Mouse (Mus musculus) hindbrain, embryonic 15.5 days (tissue): ENCODE data around the gene Klhl29. TPM values are rescaled to one million over a fixed set of nuclear protein-coding genes. Genes with fewer than 3 reads are reported as not detected.

Experiments
- ATAC-seq: fragments of 200-750 bp; cut with Nextera tagmentation; 2 replicates; pipeline ENCODE4 v1.8.0; 2017; ENCODE audit warnings: low read depth, moderate number of reproducible peaks, moderate TSS enrichment; ENCODE audit not compliant: low FRiP score
- H3K27ac ChIP-seq: fragments of 300-500 bp; sonication (generic); replicated peaks from 2 replicates; pipeline ENCODE4 v1.5.1; 2015; ENCODE audit warnings: mild to moderate bottlenecking, inconsistent platforms
- H3K27me3 ChIP-seq: fragments of 300-500 bp; sonication (generic); 2 replicates; pipeline ENCODE4 v1.6.1; 2015; ENCODE audit warnings: control low read depth, inconsistent platforms
- H3K36me3 ChIP-seq: fragments of 300-500 bp; sonication (generic); 2 replicates; pipeline ENCODE4 v1.6.1; 2015; ENCODE audit warnings: control low read depth, inconsistent platforms
- H3K4me1 ChIP-seq: fragments of 300-500 bp; sonication (generic); replicated peaks from 2 replicates; pipeline ENCODE4 v1.6.1; 2015; ENCODE audit warnings: control low read depth, inconsistent platforms
- H3K4me2 ChIP-seq: fragments of 300-500 bp; sonication (generic); 2 replicates; pipeline ENCODE4 v1.6.1; 2015; ENCODE audit warnings: moderate library complexity, mild to moderate bottlenecking, inconsistent platforms
- H3K4me3 ChIP-seq: fragments of 300-500 bp; sonication (generic); 2 replicates; pipeline ENCODE4 v1.5.1; 2015; ENCODE audit warnings: mild to moderate bottlenecking, inconsistent platforms
- H3K9ac ChIP-seq: fragments of 300-500 bp; sonication (generic); 2 replicates; pipeline ENCODE4 v1.6.1; 2015; ENCODE audit warnings: inconsistent platforms
- H3K9me3 ChIP-seq: fragments of 300-500 bp; sonication (generic); 2 replicates; pipeline ENCODE4 v1.6.1; 2016; ENCODE audit warnings: control low read depth, inconsistent platforms
- WGBS: fragments of 180-500 bp; shearing (Covaris S2); methylation state at CpG from one replicate; pipeline ENCODE4 v1.1.7; 2015; 5-methylcytosine and 5-hydroxymethylcytosine counted together
- polyA plus RNA-seq: library from polyadenylated mRNA; unstranded; fragments of >200 nt; fragmentation: Nextera tagmentation; extraction: Ambion mirVana; gene quantifications from 2 replicates; pipeline ENCODE4 v1.2.1, GENCODE M21; 2015

Gene Klhl29
- polyA plus RNA-seq, 1 experiment from 2014 or later, result 4.8 TPM

DNA sequence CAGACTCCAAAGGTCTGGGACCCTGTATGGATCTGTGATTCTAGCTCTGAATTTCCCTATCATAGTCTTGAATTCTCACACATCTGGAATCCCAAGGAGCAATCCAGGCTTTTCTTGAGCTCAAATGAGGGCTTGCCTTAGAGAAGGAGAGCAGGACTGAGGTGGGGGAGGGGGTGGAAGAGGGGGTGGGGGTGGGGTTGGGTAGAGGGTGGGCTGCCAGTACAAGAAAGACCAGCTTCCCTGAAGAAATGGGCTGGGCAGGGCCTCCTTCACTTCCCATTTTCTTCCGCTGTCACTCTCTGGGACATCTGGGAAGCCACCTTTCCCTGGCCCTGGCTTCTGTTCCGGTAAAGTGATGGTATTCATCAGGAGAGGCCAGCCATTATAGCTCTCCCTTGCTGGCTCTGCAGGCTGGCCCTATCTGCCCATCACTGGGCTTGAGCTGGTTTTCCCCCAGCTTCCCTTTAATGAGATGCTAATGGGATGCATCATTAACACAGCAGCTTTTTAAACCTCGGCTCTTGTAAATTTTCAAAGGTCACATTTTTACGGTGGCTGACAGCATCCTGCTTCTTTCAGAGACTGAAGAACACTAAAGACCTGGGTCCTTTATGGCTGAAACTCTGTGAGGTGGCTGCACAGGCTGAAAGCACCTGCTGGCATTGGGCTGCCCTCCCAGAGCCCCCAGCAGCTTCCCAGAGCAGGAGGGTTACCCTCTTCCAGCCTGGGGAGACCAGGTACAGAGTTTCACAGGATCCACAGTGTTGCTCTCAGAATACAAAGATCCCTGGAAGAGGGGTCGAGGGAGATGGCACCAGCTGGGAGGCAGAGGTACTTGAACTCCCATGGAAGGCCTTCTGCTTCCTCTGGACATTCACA is 231.3 kb downstream of the Klhl29 start:
- Histone ChIP-seq H3K4me2 (no peak overlapping the region), H3K27me3 (no peaks in the 10 kb centered on the region), H3K9ac (no peak overlapping the region), H3K27ac (0 out of 2 replicates have a peak overlapping the region, but pooled peaks have one; percentile 40), H3K9me3 (no peaks in the 10 kb centered on the region), H3K4me1 (peaks cover 22% of the 10 kb centered on the region), H3K4me3 (no peak overlapping the region), H3K36me3 (no peaks in the 10 kb centered on the region)
- 0 out of 2 replicates have a peak, but pooled peaks have one; percentile 43 for ATAC-seq
- 16% methylated on average over 5 of the region's 5 CpGs for WGBS

DNA sequence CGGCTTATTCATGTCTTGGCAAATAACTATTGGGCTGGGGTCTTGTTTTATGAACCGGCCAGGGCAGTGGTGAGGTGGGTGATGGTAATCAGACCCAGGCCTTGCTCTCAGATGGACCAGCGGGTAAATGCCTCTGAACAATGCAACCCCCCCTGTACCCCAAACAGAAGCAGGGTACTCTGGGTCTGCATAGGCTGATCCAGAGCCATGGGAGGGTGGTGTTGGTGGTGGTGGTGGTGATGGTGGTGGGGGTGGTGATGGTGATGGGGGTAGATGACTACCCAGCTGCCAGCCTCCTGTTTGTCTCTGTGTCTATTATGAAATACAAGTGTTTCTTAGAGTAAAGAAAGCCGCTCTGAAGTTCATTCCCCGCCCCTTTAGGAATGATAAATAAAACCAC is 232.3 kb downstream of the Klhl29 start:
- ATAC-seq, result 0 out of 2 replicates have a peak, but pooled peaks have one; percentile 28

DNA sequence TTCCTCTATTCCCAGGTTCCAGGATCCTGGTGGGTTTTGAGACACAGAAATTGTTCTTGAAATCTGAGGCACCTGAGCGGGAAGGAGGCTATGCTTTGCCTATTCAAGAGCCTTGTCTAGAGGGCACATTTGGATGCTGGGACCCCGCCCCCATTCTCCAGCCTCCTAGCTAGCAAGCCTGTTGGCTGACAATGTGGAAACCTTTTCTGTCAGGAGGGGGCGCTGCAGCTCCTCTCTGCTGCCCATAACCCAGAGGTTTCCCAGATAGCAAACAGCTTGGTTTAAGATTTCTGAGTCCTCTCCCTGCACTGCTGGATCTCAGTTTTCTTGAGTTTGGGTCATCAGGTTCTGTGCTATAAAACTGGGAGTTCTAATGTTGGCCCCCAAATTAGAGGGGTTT is 232.7 kb downstream of the Klhl29 start:
- Histone ChIP-seq H3K27me3 (no peaks in the 10 kb centered on the region), H3K9ac (no peak overlapping the region), H3K27ac (no peak overlapping the region), H3K36me3 (no peaks in the 10 kb centered on the region; the same call in 1 of the 2 replicates), H3K4me1 (peaks cover 22% of the 10 kb centered on the region), H3K4me2 (no peak overlapping the region), H3K4me3 (no peak overlapping the region), H3K9me3 (no peaks in the 10 kb centered on the region)
- peak; percentile 51; the same call in 1 of the 2 replicates for ATAC-seq
- WGBS, result 9% methylated on average over 3 of the region's 3 CpGs

More for the DNA sequence above, 232.3 kb downstream of the Klhl29 start:
- no peak overlapping the region for H3K4me3 ChIP-seq
- H3K36me3 ChIP-seq, result no peaks in the 10 kb centered on the region; the same call in 1 of the 2 replicates
- H3K9ac ChIP-seq, result no peak overlapping the region
- H3K27ac ChIP-seq, result no peak overlapping the region
- H3K27me3 ChIP-seq, result no peaks in the 10 kb centered on the region
- H3K4me2 ChIP-seq, result no peak overlapping the region
- H3K4me1 ChIP-seq, result peaks cover 22% of the 10 kb centered on the region
- H3K9me3 ChIP-seq, result no peaks in the 10 kb centered on the region
- 71% methylated on average over 5 of the region's 5 CpGs for WGBS

DNA sequence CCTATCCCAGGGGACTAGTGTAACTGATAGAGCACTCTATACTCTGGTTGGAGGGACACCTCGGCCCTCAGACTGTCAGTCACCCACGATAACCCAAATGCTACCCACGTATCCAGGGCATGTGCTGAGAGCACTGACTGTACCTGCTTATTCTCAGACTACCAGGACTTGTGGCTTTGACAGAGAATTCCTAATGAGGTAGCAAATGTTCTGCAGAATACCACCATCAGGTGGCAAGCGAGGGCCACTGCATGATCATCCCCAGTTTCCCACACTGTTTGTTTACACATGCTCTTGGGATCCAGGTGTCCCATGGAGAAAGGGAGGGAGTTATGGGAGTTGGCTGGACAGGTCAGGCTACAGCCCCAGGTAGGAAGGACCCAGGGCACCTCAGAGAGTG is 234.4 kb downstream of the Klhl29 start:
- no peaks in the 10 kb centered on the region for H3K27me3 ChIP-seq
- 69% methylated on average over 4 of the region's 4 CpGs for WGBS

DNA sequence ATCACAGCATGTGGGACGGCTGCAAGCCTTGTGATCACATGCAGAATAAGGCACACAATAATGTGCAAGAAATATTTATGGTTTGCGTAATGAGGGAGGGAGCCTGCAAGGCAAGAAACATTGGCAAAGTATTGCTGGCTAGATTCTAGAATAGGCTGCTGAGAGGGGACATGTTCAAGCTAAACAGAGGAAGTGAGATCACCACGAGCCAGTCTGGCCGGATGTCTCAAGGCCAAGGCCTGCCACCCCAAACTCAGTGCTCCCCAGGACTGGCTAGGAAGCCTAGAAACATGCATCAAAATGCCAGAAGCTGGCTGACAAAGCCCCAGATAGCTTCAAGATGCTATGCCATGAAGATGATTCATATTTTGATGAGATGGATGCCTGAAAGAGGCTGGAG is 236.2 kb downstream of the Klhl29 start:
- Histone ChIP-seq H3K36me3 (no peaks in the 10 kb centered on the region; the same call in 1 of the 2 replicates), H3K9me3 (no peaks in the 10 kb centered on the region), H3K27me3 (no peaks in the 10 kb centered on the region), H3K4me1 (peaks cover 12% of the 10 kb centered on the region), H3K4me2 (no peak overlapping the region), H3K4me3 (no peak overlapping the region), H3K9ac (no peak overlapping the region), H3K27ac (no peak overlapping the region)
- ATAC-seq, result no peak
- 79% methylated on average over 4 of the region's 4 CpGs for WGBS

More for the DNA sequence above, 234.4 kb downstream of the Klhl29 start:
- H3K4me3 ChIP-seq, result no peak overlapping the region
- H3K4me2 ChIP-seq, result no peak overlapping the region
- no peak overlapping the region for H3K9ac ChIP-seq
- H3K36me3 ChIP-seq, result no peaks in the 10 kb centered on the region; the same call in 1 of the 2 replicates
- no peak overlapping the region for H3K27ac ChIP-seq
- H3K9me3 ChIP-seq, result no peaks in the 10 kb centered on the region
- peaks cover 22% of the 10 kb centered on the region for H3K4me1 ChIP-seq
- ATAC-seq, result no peak

DNA sequence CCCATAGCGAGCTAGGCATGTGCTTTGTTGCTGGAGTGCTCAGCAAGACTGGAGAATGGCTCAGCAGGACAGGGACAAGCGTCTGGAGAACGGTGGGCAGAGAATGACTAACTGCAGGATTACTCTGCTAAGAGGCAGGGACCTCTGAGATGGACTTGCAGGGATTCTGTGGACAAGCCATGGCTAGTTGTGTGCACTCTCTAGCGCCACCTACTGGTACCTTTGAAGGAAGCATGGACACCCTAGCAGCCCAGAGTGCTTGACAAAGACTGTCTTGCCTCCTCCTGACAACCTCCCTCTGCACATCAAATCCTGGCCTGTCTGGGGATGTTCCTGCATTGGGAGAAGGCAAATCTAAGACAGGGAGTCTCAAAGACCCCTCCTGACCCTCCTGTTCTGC is 239.2 kb downstream of the Klhl29 start:
- Histone ChIP-seq H3K36me3 (no peaks in the 10 kb centered on the region; the same call in 1 of the 2 replicates), H3K4me3 (no peak overlapping the region), H3K4me2 (no peak overlapping the region), H3K9me3 (no peaks in the 10 kb centered on the region), H3K9ac (no peak overlapping the region), H3K27me3 (no peaks in the 10 kb centered on the region), H3K27ac (no peak overlapping the region), H3K4me1 (no peaks in the 10 kb centered on the region; the same call in 1 of the 2 replicates)
- 23% methylated on average over 4 of the region's 4 CpGs for WGBS
- ATAC-seq, result peak; percentile 55

DNA sequence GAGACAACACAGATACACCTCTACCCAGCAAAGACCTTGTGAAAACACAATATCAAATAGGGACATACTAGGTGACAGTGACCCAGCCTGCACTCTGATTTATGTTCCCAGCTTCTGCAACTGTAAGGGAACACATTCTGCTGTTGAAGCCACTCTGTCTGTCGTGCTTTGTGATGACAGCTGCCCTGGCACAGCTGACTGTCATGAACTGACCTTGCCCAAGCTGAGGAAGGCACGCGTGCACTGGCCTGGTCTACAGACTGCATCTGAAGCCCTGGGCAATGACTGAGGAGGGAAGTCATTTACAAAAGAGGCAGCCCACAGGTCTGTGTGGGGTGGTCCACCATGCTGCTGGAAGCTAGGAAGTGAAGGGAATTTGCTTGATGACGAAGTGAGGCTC is 246.3 kb downstream of the Klhl29 start:
- Histone ChIP-seq H3K9ac (no peak overlapping the region), H3K4me3 (no peak overlapping the region), H3K4me2 (no peak overlapping the region), H3K27me3 (no peaks in the 10 kb centered on the region), H3K27ac (no peak overlapping the region), H3K36me3 (0 out of 2 replicates have a peak, but pooled peaks cover 4% of the 10 kb centered on the region), H3K9me3 (no peaks in the 10 kb centered on the region), H3K4me1 (no peaks in the 10 kb centered on the region)
- 84% methylated on average over 4 of the region's 4 CpGs for whole genome bisulfite sequencing
- no peak for ATAC-seq

DNA sequence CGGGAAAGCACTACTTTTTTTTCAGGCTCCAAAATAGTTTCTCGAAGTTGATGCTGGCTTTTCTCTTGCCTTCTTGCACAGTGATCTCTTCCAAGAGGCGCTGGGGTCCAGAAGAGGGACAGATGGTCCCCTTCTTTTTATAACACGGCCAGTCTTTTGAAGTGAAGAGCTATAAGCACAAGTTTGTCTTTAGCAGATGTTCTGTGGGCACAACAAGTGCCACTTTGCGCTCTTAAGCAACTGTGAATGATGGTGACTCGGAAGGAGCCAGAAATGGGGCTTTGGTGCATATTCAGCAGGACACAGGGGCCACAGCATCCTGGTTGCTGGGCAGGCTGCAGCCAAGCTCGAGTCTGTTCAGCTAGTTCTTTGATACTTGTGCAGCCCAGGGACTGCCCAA is 249.6 kb downstream of the Klhl29 start:
- Histone ChIP-seq H3K9ac (no peak overlapping the region), H3K4me1 (no peaks in the 10 kb centered on the region; the same call in 1 of the 2 replicates), H3K27me3 (no peaks in the 10 kb centered on the region), H3K9me3 (no peaks in the 10 kb centered on the region), H3K36me3 (0 out of 2 replicates have a peak, but pooled peaks cover 4% of the 10 kb centered on the region), H3K4me2 (no peak overlapping the region), H3K4me3 (no peak overlapping the region), H3K27ac (no peak overlapping the region)
- WGBS, result 83% methylated on average over 7 of the region's 7 CpGs
- ATAC-seq, result no peak

DNA sequence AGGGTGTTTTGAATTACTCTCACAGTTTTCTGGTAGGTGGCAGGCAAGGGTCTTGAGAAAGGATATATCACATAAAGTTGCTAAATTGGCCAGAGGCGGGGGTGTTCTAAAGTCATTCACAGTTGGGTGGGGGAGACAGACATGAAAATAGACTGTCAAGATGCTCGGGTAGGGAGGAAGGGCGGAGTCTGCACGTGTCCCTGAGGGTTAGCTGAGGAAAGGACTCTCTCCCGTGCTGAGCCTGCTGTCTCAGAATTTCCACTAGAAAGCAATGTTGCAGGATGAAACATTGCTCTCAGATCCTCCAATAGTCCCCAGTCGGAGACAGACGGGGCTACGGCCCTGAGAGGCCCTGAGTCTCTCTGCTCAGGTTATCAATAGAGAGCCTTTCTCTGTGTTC is 252.5 kb downstream of the Klhl29 start:
- no peaks in the 10 kb centered on the region for H3K27me3 ChIP-seq
- H3K4me1 ChIP-seq, result peaks cover 12% of the 10 kb centered on the region
- no peak overlapping the region for H3K4me3 ChIP-seq
- WGBS, result 52% methylated on average over 8 of the region's 8 CpGs
- no peak overlapping the region for H3K9ac ChIP-seq
- no peaks in the 10 kb centered on the region for H3K9me3 ChIP-seq
- ATAC-seq, result no peak
- H3K4me2 ChIP-seq, result no peak overlapping the region
- no peak overlapping the region for H3K27ac ChIP-seq
- no peaks in the 10 kb centered on the region for H3K36me3 ChIP-seq

DNA sequence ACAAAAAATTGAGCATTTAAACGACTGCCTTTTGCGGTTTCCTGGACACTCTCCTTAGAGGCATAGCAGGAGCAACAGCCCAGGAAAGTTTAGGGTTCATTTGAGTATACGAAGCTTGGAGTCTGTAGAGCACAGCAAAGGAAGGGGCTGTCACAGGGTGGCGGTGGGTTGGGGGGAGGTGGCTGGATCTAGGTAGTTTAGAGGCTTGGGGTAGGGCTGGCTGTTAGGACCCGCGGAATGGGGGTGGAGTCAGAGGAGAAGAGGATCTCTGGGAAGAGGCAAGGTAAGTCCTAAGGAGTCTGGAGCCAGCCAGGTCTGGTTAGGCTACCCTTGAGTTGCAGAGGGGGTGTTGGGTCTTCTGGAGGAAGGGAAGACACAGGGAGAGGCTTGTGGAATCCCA is 255.2 kb downstream of the Klhl29 start:
- peak; percentile 31; the same call in 1 of the 2 replicates for ATAC-seq
- Histone ChIP-seq H3K4me1 (peaks cover 12% of the 10 kb centered on the region), H3K4me2 (peak overlapping the region; percentile 52), H3K4me3 (no peak overlapping the region), H3K36me3 (no peaks in the 10 kb centered on the region), H3K27me3 (no peaks in the 10 kb centered on the region), H3K9ac (no peak overlapping the region), H3K9me3 (no peaks in the 10 kb centered on the region), H3K27ac (peak overlapping the region; percentile 53)
- WGBS, result 62% methylated on average over 6 of the region's 6 CpGs

DNA sequence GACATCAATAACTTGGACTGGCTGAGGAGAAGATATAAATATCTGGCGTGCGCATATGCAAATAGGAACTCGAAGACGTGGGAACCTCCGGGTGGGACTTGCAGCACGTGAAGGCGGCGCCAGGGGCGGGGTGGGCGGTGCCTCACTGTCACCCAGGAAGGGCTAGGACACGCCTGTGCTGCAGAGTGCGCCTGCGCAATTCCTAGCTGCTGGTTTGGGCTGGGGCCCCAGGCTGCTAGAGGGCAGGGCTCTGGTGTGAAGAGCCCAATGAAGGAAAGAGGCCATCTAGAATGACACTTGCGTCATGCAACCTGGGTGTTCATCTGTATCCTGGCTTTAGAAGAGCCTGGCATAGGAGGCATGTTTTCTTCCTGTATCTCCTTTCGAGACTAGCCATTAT is 255.8 kb downstream of the Klhl29 start:
- peak overlapping the region; percentile 52 for H3K4me2 ChIP-seq
- peak; percentile 89 for ATAC-seq
- H3K9ac ChIP-seq, result no peak overlapping the region
- H3K9me3 ChIP-seq, result no peaks in the 10 kb centered on the region
- peaks cover 12% of the 10 kb centered on the region for H3K4me1 ChIP-seq
- WGBS, result 12% methylated on average over 15 of the region's 15 CpGs
- no peaks in the 10 kb centered on the region for H3K27me3 ChIP-seq
- peak overlapping the region; percentile 19 for H3K4me3 ChIP-seq
- peak overlapping the region; percentile 53 for H3K27ac ChIP-seq
- H3K36me3 ChIP-seq, result no peaks in the 10 kb centered on the region

DNA sequence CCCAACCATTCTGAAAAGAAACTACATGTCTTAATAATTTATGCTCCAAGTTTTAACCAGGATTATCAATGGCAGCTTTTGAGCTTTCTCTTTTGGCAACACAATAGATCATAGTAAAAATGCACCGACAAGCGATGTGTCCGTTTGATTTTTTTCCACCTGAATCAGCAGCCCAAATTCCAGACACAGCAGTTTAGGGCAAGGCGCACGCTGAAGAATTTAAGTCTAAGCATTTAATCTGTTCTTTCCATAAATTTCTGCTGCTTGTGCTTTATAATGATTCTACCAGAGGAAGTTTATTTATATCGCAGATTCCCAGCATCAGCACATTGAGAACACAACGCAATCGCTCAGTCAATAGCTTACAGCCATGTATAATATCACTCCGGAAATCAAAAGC is 256.2 kb downstream of the Klhl29 start:
- Histone ChIP-seq H3K4me3 (peak overlapping the region; percentile 19), H3K27me3 (no peaks in the 10 kb centered on the region), H3K36me3 (no peaks in the 10 kb centered on the region), H3K9ac (no peak overlapping the region), H3K4me1 (peaks cover 12% of the 10 kb centered on the region), H3K4me2 (peak overlapping the region; percentile 52), H3K9me3 (no peaks in the 10 kb centered on the region), H3K27ac (peak overlapping the region; percentile 53)
- no peak; the same call in 1 of the 2 replicates for ATAC-seq
- 42% methylated on average over 9 of the region's 9 CpGs for WGBS
